Mouse (Mus musculus) cerebellum, adult 9-10 months (tissue): Measurements from ENCODE around the gene Hint1.
"Not testable (repeated sequence)": the region's sequence is repeated elsewhere in the genome, so short reads cannot be mapped to it uniquely, and the experiment has no call there.

Experiments
- DNase-seq: peaks from one replicate; pipeline ENCODE4 v3.0.0; 2022

Gene Hint1

GRCm38 (mm10) chr11:54862621-54863520, 3.3 kb upstream of the Hint1 start:
- DNase-seq, result peak; percentile 69

- DNase-seq, result peak; percentile 45
These were observed 675 bp upstream of the Hint1 start for GRCm38 (mm10) chr11:54865330-54866085.

- DNase-seq, result peak; percentile 53
These were observed 834 bp downstream of the Hint1 start for GRCm38 (mm10) chr11:54867049-54867385.

GRCm38 (mm10) chr11:54867903-54868434, 1.8 kb downstream of the Hint1 start:
- peak; percentile 32 for DNase-seq

- DNase-seq, result no peak
These were observed 2.3 kb downstream of the Hint1 start for GRCm38 (mm10) chr11:54868445-54868844.

GRCm38 (mm10) chr11:54869318-54869717, 3.1 kb downstream of the Hint1 start:
- no peak for DNase-seq

GRCm38 (mm10) chr11:54871831-54872537, 5.8 kb downstream of the Hint1 start:
- peak; percentile 32 for DNase-seq

- DNase-seq, result no peak
These were observed 9.8 kb downstream of the Hint1 start for GRCm38 (mm10) chr11:54876031-54876430.

GRCm38 (mm10) chr11:54878893-54879292, 12.7 kb downstream of the Hint1 start:
- no peak for DNase-seq

- DNase-seq, result peak; percentile 53
These were observed 13.3 kb downstream of the Hint1 start for GRCm38 (mm10) chr11:54879434-54879833.

GRCm38 (mm10) chr11:54879922-54880321, 13.7 kb downstream of the Hint1 start:
- no peak for DNase-seq

- no peak for DNase-seq
These were observed 14.9 kb downstream of the Hint1 start for GRCm38 (mm10) chr11:54881051-54881474.

GRCm38 (mm10) chr11:54882671-54883070, 16.5 kb downstream of the Hint1 start:
- no peak for DNase-seq

GRCm38 (mm10) chr11:54884197-54884828, 18.1 kb downstream of the Hint1 start:
- DNase-seq, result no peak

- DNase-seq, result no peak
These were observed 18.8 kb downstream of the Hint1 start for GRCm38 (mm10) chr11:54884937-54885336.

- no peak for DNase-seq
These were observed 19.2 kb downstream of the Hint1 start for GRCm38 (mm10) chr11:54885406-54885805.

- DNase-seq, result no peak
These were observed 21.7 kb downstream of the Hint1 start for GRCm38 (mm10) chr11:54887927-54888326.

GRCm38 (mm10) chr11:54891341-54891740, 25.2 kb downstream of the Hint1 start:
- DNase-seq, result no peak

- no peak for DNase-seq
These were observed 25.9 kb downstream of the Hint1 start for GRCm38 (mm10) chr11:54892091-54892490.

- DNase-seq, result no peak
These were observed 28.4 kb downstream of the Hint1 start for GRCm38 (mm10) chr11:54894589-54894988.

- DNase-seq, result not testable (repeated sequence)
These were observed 30.5 kb downstream of the Hint1 start for GRCm38 (mm10) chr11:54896646-54897045.

- DNase-seq, result no peak
These were observed 31.3 kb downstream of the Hint1 start for GRCm38 (mm10) chr11:54897470-54897869.

GRCm38 (mm10) chr11:54899657-54900056, 33.5 kb downstream of the Hint1 start:
- no peak for DNase-seq
